Mouse (Mus musculus) hindbrain, embryonic 14.5 days (tissue): ENCODE data around the gene Lyz1. TPM values are rescaled to one million over a fixed set of nuclear protein-coding genes. Genes with fewer than 3 reads are reported as not detected.
"Not testable (repeated sequence)": the region's sequence is repeated elsewhere in the genome, so short reads cannot be mapped to it uniquely, and the experiment has no call there.

Source experiments
- ATAC-seq: fragments of 200-750 bp; cut with Nextera tagmentation; 2 replicates; pipeline ENCODE4 v1.8.0; 2017; ENCODE audit warnings: moderate number of reproducible peaks, mild to moderate bottlenecking, moderate TSS enrichment, moderate library complexity; ENCODE audit not compliant: low FRiP score
- DNase-seq: peaks from one replicate; pipeline ENCODE4 v3.0.0-alpha.2; 2015; ENCODE audit warnings: low spot score
- H3K27ac ChIP-seq: fragments of 300-500 bp; sonication (generic); 2 replicates; pipeline ENCODE4 v1.5.1; 2014; ENCODE audit warnings: mild to moderate bottlenecking, moderate library complexity
- H3K27me3 ChIP-seq: fragments of 300-500 bp; sonication (generic); 2 replicates; pipeline ENCODE4 v1.6.1; 2014; ENCODE audit warnings: mild to moderate bottlenecking, low read length, mixed read lengths; ENCODE audit not compliant: control insufficient read depth, insufficient read depth
- H3K36me3 ChIP-seq: fragments of 300-500 bp; sonication (generic); replicated peaks from 2 replicates; pipeline ENCODE4 v1.6.1; 2014; ENCODE audit not compliant: control insufficient read depth, insufficient read depth
- H3K4me1 ChIP-seq: fragments of 300-500 bp; sonication (generic); replicated peaks from 2 replicates; pipeline ENCODE4 v1.6.1; 2014; ENCODE audit warnings: antibody characterized with exemption, low read length, mixed read lengths; ENCODE audit not compliant: control insufficient read depth, insufficient read depth
- H3K4me2 ChIP-seq: fragments of 300-500 bp; sonication (generic); replicated peaks from 2 replicates; pipeline ENCODE4 v1.6.1; 2014; ENCODE audit warnings: mild to moderate bottlenecking, moderate library complexity
- H3K4me3 ChIP-seq: fragments of 300-500 bp; sonication (generic); replicated peaks from 2 replicates; pipeline ENCODE4 v1.5.1; 2014; ENCODE audit warnings: mild to moderate bottlenecking, low read length
- H3K9ac ChIP-seq: fragments of 300-500 bp; sonication (generic); 2 replicates; pipeline ENCODE4 v1.6.1; 2014
- H3K9me3 ChIP-seq: fragments of 300-500 bp; sonication (generic); 2 replicates; pipeline ENCODE4 v1.6.1; 2016; ENCODE audit warnings: low read length; ENCODE audit not compliant: control insufficient read depth
- WGBS: fragments of 180-500 bp; shearing (Covaris S2); extraction: QIAGEN DNeasy Blood & Tissue Kit; methylation state at CpG from one replicate; pipeline ENCODE4 v1.1.7; 2014; 5-methylcytosine and 5-hydroxymethylcytosine counted together
- polyA plus RNA-seq: library from polyadenylated mRNA; unstranded; fragments of >200 nt; fragmentation: Nextera tagmentation; extraction: Ambion mirVana; gene quantifications from 2 replicates; pipeline ENCODE4 v1.2.1, GENCODE M21; 2014

The Lyz1 gene
- polyA plus RNA-seq, 1 experiment from 2014 or later: not detected

DNA sequence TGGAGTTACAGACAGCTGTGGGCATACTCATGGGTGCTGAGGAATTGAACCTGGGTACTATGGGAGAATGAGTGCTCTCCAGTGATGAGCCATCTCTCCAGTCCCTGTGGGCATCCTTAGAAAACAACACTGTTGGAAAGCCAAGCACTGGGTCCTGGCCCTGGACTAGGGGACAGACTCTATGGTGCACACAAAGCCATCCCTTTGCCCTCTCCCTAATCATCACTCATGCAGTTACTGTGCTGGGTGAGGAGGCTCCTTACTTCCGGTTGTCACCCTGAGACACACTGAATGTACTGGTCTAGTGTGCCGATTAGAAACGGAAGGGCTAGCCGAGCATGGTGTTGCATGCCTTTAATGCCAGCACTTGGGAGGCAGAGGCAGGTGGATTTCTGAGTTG, 9.5 kb downstream of the Lyz1 start:
- H3K9ac ChIP-seq, ATAC-seq, DNase-seq, H3K4me1 ChIP-seq, H3K4me2 ChIP-seq, H3K4me3 ChIP-seq, H3K9me3 ChIP-seq, H3K27me3 ChIP-seq, H3K27ac ChIP-seq, H3K36me3 ChIP-seq: not testable (repeated sequence)
- WGBS: 87% methylated on average over 4 of the region's 4 CpGs

GRCm38 (mm10) chr10:117282551-117282950, 10.1 kb downstream of the Lyz1 start:
- ATAC-seq: no peak
- no peak overlapping the region for H3K27ac ChIP-seq

DNA sequence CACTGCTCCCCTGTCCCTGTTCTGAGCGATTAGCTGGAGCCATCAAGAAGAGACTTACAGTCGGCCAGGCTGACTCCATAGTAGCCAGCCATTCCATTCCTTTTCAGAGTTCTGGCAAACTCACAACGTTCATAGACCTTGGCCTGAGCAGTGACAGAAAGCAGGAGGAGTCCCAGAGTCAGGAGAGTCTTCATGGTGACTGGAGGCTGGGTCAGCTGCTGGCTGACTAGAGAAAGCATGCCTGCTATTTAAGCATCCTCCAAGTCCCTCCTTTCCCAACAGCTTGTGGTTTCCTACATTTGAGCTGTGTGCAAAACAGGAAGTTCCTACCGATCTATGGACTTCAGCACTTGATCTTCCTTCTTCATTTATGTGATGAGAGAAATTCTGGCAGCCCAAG, 10.6 kb downstream of the Lyz1 start, which contains the start of gene Lyz2:
Gene Lyz2 (minus strand): TSS at position 273 of the 400 bp plus-strand sequence.
- WGBS: 75% methylated on average over 4 of the region's 4 CpGs
- no peak for DNase-seq
- H3K36me3 ChIP-seq: no peaks in the 10 kb centered on the region
- H3K4me2 ChIP-seq: no peak within 1 kb of the TSS
- ATAC-seq: no peak
- H3K4me1 ChIP-seq: no peaks in the 10 kb centered on the region
- H3K27me3 ChIP-seq: no peaks in the 10 kb centered on the region
- no peaks in the 10 kb centered on the region for H3K9me3 ChIP-seq
- H3K9ac ChIP-seq: no peak within 1 kb of the TSS
- H3K27ac ChIP-seq: no peak within 1 kb of the TSS
- no peak within 1 kb of the TSS for H3K4me3 ChIP-seq

More at GRCm38 (mm10) chr10:117282551-117282950, 10.1 kb downstream of the Lyz1 start:
- Histone ChIP-seq H3K4me1 (no peaks in the 10 kb centered on the region), H3K9ac (no peak overlapping the region), H3K4me3 (no peak overlapping the region), H3K36me3 (no peaks in the 10 kb centered on the region), H3K9me3 (no peaks in the 10 kb centered on the region), H3K4me2 (no peak overlapping the region), H3K27me3 (no peaks in the 10 kb centered on the region)
- no peak for DNase-seq
- 81% methylated on average over 2 of the region's 2 CpGs for WGBS

GRCm38 (mm10) chr10:117281381-117281920, 11.2 kb downstream of the Lyz1 start:
- no peak overlapping the region for H3K9ac ChIP-seq
- no peaks in the 10 kb centered on the region for H3K9me3 ChIP-seq
- no peak overlapping the region for H3K27ac ChIP-seq
- H3K4me3 ChIP-seq: no peak overlapping the region
- no peaks in the 10 kb centered on the region for H3K36me3 ChIP-seq
- DNase-seq (no peak), ATAC-seq (no peak)
- no peaks in the 10 kb centered on the region for H3K4me1 ChIP-seq
- H3K4me2 ChIP-seq: no peak overlapping the region
- WGBS: 93% methylated on average over 7 of the region's 7 CpGs
- H3K27me3 ChIP-seq: no peaks in the 10 kb centered on the region

DNA sequence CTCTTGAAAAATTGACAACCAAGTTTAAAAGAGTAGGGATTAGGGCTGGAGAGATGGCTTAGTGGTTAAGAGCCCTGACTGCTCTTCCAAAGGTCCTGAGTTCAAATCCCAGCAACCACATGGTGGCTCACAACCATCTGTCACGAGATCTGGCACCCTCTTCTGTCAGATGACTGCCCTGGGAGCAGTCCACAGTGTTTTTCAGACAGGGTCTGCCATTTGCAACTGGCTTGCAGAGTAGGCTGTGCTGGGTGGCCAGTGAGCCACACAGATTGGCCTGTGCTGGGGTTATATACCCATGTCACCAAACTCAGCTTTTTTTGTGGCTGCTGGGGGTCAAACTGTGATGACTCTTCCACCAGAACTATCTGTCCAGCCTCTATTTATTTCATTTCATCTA, 12.7 kb downstream of the Lyz1 start:
- no peak for DNase-seq
- Histone ChIP-seq H3K9ac (no peak overlapping the region), H3K9me3 (no peaks in the 10 kb centered on the region), H3K36me3 (no peaks in the 10 kb centered on the region), H3K27ac (no peak overlapping the region), H3K4me3 (no peak overlapping the region), H3K27me3 (no peaks in the 10 kb centered on the region), H3K4me1 (no peaks in the 10 kb centered on the region), H3K4me2 (no peak overlapping the region)
- no peak for ATAC-seq
- WGBS: 45% methylated on average over 1 of the region's 1 CpGs

GRCm38 (mm10) chr10:117278510-117278909, 14.2 kb downstream of the Lyz1 start:
- H3K4me3 ChIP-seq, H3K9me3 ChIP-seq, H3K27ac ChIP-seq, H3K4me1 ChIP-seq, H3K9ac ChIP-seq, DNase-seq, H3K4me2 ChIP-seq, H3K27me3 ChIP-seq, H3K36me3 ChIP-seq, ATAC-seq: not testable (repeated sequence)
- 59% methylated on average over 2 of the region's 2 CpGs for WGBS

- not testable (repeated sequence) for H3K27me3 ChIP-seq, DNase-seq, H3K4me3 ChIP-seq, ATAC-seq, H3K4me2 ChIP-seq, H3K36me3 ChIP-seq, H3K9me3 ChIP-seq, H3K4me1 ChIP-seq, H3K27ac ChIP-seq, H3K9ac ChIP-seq
- WGBS: 85% methylated on average over 9 of the region's 9 CpGs
Measured at GRCm38 (mm10) chr10:117277779-117278178, 14.9 kb downstream of the Lyz1 start.

GRCm38 (mm10) chr10:117275681-117276369, 16.8 kb downstream of the Lyz1 start:
- DNase-seq (no peak), ATAC-seq (no peak)
- H3K4me2 ChIP-seq: no peak overlapping the region
- H3K27me3 ChIP-seq: no peaks in the 10 kb centered on the region
- no peaks in the 10 kb centered on the region for H3K4me1 ChIP-seq
- 83% methylated on average over 10 of the region's 10 CpGs for WGBS
- H3K27ac ChIP-seq: no peak overlapping the region
- no peak overlapping the region for H3K9ac ChIP-seq
- no peaks in the 10 kb centered on the region for H3K36me3 ChIP-seq
- H3K9me3 ChIP-seq: no peaks in the 10 kb centered on the region
- H3K4me3 ChIP-seq: no peak overlapping the region; the same call in 1 of the 2 replicates

DNA sequence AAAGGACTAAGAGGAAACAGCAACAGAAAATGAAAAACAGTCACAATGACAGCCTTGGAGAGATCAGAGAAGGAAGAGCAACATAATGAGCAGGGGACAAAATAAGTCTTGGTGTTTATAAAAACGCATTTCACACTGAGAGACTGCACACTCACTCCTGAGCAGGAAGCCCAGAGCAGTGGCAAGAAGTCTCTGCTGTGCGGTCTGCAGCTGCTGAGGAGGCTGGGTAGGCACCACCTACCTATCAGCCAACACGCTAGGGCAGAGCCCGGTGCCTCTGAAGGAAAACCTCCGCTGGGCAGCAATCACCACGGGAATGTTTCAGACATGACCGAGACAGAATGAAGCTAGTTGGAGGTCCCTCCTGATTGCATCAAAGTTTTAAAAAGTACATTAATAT, 18.0 kb downstream of the Lyz1 start:
- H3K36me3 ChIP-seq, ATAC-seq: not testable (repeated sequence)

More for the DNA sequence above, 18.0 kb downstream of the Lyz1 start:
- H3K4me3 ChIP-seq, H3K27ac ChIP-seq, H3K4me2 ChIP-seq, H3K9ac ChIP-seq, H3K27me3 ChIP-seq, H3K9me3 ChIP-seq, H3K4me1 ChIP-seq, DNase-seq: not testable (repeated sequence)
- 92% methylated on average over 3 of the region's 7 CpGs for WGBS
